Mouse (Mus musculus): ENCODE results near the gene Mmab. TPM values are rescaled to one million over a fixed set of nuclear protein-coding genes. Genes with fewer than 3 reads are reported as not detected.

Mmab gene
- polyA plus RNA-seq, 1 experiment, result 2.9 TPM

DNA sequence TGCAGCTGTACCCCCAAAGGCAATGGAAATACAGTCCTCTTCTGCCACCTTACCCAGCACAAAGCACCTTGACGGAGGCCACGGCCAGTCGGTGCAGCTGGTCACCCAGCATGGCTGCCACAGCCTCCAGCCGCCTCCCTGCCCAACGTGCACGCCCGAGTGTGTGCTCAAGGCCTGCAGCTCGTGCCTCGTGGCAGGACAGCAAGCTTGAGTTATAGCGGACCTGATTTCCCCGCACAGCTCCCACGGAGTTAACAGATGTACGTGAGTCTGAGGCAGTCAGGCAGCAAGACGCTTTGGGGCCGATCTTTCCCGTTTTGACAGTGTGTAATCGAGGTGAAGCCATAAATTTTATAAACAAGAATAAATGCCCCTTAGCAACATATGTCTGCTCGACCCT lies 15.2 kb downstream of the Mmab start:
- Histone ChIP-seq H3K36me3 (ENCODE audit: control insufficient read depth, insufficient read depth, low read length) (no peaks in the 10 kb centered on the region), H3K4me3 (ENCODE audit: control insufficient read depth, low read depth, low read length) (no peak overlapping the region), H3K4me1 (ENCODE audit: control insufficient read depth, insufficient read depth, low read length) (no peaks in the 10 kb centered on the region), H3K27me3 (ENCODE audit: control insufficient read depth, insufficient read depth, low read length) (no peaks in the 10 kb centered on the region), H3K27ac (ENCODE audit: control insufficient read depth, insufficient read depth, low read depth, low read length) (no peak overlapping the region)
- TF ChIP-seq POLR2A (IDR thresholded peaks at IDR 0.05; ENCODE audit: control insufficient read depth, low read depth, low read length), result no peak

DNA sequence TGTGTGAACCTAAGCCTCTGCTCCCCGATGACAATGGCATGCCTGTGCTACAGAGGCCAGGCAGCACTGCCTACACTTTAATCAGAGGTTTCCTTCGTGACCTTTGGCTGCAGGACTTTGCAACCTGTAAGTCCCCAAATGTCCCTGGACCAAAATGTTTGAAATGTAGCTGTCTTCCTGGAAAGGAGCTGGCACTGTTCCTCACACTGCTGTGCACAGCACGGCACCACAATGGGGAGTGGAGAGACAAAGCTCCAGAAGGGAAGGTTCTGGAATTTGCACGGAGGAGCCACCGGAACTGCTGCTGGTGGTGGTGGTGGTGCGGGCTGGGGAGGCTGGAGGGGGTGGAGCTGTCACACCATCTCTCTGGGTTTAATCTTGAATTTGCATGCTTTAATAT lies 17.1 kb downstream of the Mmab start:
- Histone ChIP-seq H3K4me3 (ENCODE audit: control insufficient read depth, low read depth, low read length) (no peak overlapping the region), H3K4me1 (ENCODE audit: control insufficient read depth, insufficient read depth, low read length) (no peaks in the 10 kb centered on the region), H3K27ac (ENCODE audit: control insufficient read depth, insufficient read depth, low read depth, low read length) (no peak overlapping the region), H3K36me3 (ENCODE audit: control insufficient read depth, insufficient read depth, low read length) (no peaks in the 10 kb centered on the region), H3K27me3 (ENCODE audit: control insufficient read depth, insufficient read depth, low read length) (no peaks in the 10 kb centered on the region)
- TF ChIP-seq CTCF (IDR thresholded peaks at IDR 0.05; ENCODE audit: control insufficient read depth, insufficient read depth, insufficient replicate concordance, low read depth, low read length), result no peak
- no peak for TF ChIP-seq POLR2A (IDR thresholded peaks at IDR 0.05; ENCODE audit: control insufficient read depth, low read depth, low read length)

DNA sequence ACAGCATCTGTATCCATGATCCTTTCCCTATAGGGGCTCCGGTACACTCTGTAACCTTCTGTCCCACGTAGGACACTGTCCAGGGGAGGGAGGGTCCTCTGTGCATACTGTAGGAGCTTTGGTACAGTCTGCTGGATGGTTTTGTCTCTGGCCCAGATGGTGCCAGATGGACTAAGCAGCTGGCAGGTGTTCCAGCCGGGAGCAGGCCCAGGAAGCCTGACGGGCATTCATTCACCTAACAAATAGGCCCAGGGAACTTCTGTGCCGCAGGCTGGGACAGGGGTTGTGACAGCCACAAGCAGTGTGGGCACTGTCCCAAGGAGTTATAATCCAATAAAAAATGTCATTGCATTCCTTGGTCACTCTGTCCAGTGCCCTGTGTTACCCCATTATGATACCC lies 19.9 kb downstream of the Mmab start:
- TF ChIP-seq POLR2A (IDR thresholded peaks at IDR 0.05; ENCODE audit: control insufficient read depth, low read depth, low read length) (no peak), CTCF (IDR thresholded peaks at IDR 0.05; ENCODE audit: control insufficient read depth, insufficient read depth, insufficient replicate concordance, low read depth, low read length) (no peak)
- no peak overlapping the region for H3K27ac ChIP-seq (ENCODE audit: control insufficient read depth, insufficient read depth, low read depth, low read length)
- H3K4me3 ChIP-seq (ENCODE audit: control insufficient read depth, low read depth, low read length), result no peak overlapping the region
- H3K4me1 ChIP-seq (ENCODE audit: control insufficient read depth, insufficient read depth, low read length), result no peaks in the 10 kb centered on the region
- H3K36me3 ChIP-seq (ENCODE audit: control insufficient read depth, insufficient read depth, low read length), result no peaks in the 10 kb centered on the region
- no peaks in the 10 kb centered on the region for H3K27me3 ChIP-seq (ENCODE audit: control insufficient read depth, insufficient read depth, low read length)

DNA sequence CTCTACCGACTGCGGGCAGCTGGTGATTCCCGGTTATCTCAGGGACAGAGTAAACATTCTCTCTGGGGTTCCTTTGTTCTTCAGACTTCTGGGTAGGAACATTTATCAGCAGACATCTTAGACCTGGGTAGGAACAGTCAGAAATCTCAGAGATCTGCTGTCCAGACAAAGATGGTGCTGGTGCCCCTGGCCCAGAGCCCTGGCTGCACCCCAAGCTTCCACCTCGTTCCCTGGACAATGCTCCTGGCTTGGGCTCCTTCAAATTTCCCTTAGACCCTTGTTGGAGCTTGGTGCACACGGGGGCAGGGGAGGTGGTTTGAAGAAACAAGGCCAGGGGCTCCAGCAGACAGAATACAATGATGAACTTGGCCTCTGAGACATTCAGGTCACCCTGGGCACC lies 21.3 kb downstream of the Mmab start:
- no peak overlapping the region for H3K4me3 ChIP-seq (ENCODE audit: control insufficient read depth, low read depth, low read length)
- TF ChIP-seq POLR2A (IDR thresholded peaks at IDR 0.05; ENCODE audit: control insufficient read depth, low read depth, low read length) (no peak), CTCF (IDR thresholded peaks at IDR 0.05; ENCODE audit: control insufficient read depth, insufficient read depth, insufficient replicate concordance, low read depth, low read length) (no peak)
- H3K4me1 ChIP-seq (ENCODE audit: control insufficient read depth, insufficient read depth, low read length), result no peaks in the 10 kb centered on the region
- H3K27me3 ChIP-seq (ENCODE audit: control insufficient read depth, insufficient read depth, low read length), result no peaks in the 10 kb centered on the region
- H3K27ac ChIP-seq (ENCODE audit: control insufficient read depth, insufficient read depth, low read depth, low read length), result no peak overlapping the region
- H3K36me3 ChIP-seq (ENCODE audit: control insufficient read depth, insufficient read depth, low read length), result no peaks in the 10 kb centered on the region

DNA sequence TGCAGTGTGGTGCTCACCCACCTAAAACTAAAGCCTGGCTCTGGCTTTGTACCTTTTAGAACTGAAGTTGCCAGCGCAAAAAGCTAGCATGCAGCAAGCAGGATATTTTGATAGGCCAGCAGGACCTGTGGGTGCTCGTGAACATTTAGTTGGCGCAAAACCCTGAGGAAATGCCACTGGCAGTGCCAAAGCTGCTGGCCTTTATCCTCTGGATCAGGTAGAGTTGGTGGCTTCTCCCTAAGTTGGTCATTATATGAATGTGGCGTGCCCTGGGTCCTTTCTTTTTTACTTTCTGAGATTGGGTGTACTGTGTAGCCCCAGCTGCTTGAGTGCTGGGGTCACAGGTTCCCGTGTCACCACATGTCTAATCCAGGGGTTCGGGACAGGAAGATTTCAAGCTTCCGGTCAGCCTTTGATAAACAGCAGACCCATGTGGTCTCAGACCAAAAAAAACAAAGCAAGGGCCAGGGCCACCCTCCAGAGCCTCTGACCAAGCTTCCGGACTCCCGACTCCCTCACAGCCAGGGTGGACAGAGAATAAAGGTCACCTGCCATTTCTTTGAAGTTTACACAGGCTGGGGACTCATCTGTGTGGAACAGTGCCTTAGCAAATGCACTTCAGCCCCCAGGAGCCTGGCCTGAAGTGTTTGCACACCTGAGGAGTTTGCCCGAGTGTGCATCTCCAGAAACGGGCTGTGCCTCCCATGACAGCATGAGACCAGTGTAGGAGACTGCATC lies 22.1 kb downstream of the Mmab start:
- Histone ChIP-seq H3K4me1 (ENCODE audit: control insufficient read depth, insufficient read depth, low read length) (no peaks in the 10 kb centered on the region), H3K27ac (ENCODE audit: control insufficient read depth, insufficient read depth, low read depth, low read length) (no peak overlapping the region), H3K4me3 (ENCODE audit: control insufficient read depth, low read depth, low read length) (no peak overlapping the region), H3K27me3 (ENCODE audit: control insufficient read depth, insufficient read depth, low read length) (no peaks in the 10 kb centered on the region), H3K36me3 (ENCODE audit: control insufficient read depth, insufficient read depth, low read length) (no peaks in the 10 kb centered on the region)
- TF ChIP-seq CTCF (IDR thresholded peaks at IDR 0.05; ENCODE audit: control insufficient read depth, insufficient read depth, insufficient replicate concordance, low read depth, low read length) (no peak), POLR2A (IDR thresholded peaks at IDR 0.05; ENCODE audit: control insufficient read depth, low read depth, low read length) (no peak)

DNA sequence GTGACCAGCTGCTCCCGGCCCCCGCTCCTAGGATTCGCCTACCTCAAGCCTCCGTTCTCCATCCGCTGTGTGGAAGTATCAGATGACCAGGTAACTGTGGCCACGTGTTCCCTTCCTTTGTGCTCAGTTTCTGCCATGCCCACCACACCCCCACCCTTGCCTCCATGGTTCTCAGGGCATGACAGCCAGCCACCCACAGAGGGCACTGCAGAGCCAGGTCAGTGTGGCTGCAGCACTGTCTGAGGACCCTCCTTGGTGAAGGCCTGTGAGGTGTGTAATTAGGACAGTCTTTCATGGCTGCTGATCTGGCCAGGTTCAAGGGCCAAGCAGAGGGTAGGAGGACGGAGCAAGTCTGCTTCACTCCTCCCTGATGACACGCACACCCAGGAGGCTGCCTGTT lies 25.3 kb downstream of the Mmab start:
- no peaks in the 10 kb centered on the region for H3K27me3 ChIP-seq (ENCODE audit: control insufficient read depth, insufficient read depth, low read length)
- H3K36me3 ChIP-seq (ENCODE audit: control insufficient read depth, insufficient read depth, low read length), result no peaks in the 10 kb centered on the region; the same call in 1 of the 2 replicates
- TF ChIP-seq CTCF (IDR thresholded peaks at IDR 0.05; ENCODE audit: control insufficient read depth, insufficient read depth, insufficient replicate concordance, low read depth, low read length), result peak; percentile 36; the same call in 1 of the 2 replicates
- TF ChIP-seq POLR2A (IDR thresholded peaks at IDR 0.05; ENCODE audit: control insufficient read depth, low read depth, low read length), result no peak
- no peaks in the 10 kb centered on the region for H3K4me1 ChIP-seq (ENCODE audit: control insufficient read depth, insufficient read depth, low read length)
- H3K27ac ChIP-seq (ENCODE audit: control insufficient read depth, insufficient read depth, low read depth, low read length), result no peak overlapping the region
- no peak overlapping the region for H3K4me3 ChIP-seq (ENCODE audit: control insufficient read depth, low read depth, low read length)

DNA sequence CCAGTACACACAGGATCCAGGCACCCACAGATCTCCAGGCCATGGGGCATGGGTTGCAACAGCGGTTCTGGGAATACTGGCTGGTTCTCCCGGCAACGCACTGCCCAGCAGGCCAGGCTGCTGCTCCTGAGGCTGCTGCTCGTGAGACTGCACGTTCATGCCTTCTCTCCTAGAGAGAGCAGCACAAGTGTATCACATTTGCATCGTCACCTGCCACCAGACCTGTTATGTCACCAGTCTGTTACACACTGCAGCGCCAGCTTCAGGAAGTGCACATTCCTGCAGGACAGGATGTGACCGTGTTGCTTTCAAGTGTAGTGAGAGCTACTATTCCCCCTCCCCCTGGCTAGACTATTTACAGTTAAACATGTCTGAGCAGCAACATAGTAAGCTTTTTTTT lies 27.0 kb downstream of the Mmab start:
- Histone ChIP-seq H3K36me3 (ENCODE audit: control insufficient read depth, insufficient read depth, low read length) (no peaks in the 10 kb centered on the region; the same call in 1 of the 2 replicates), H3K4me1 (ENCODE audit: control insufficient read depth, insufficient read depth, low read length) (no peaks in the 10 kb centered on the region), H3K4me3 (ENCODE audit: control insufficient read depth, low read depth, low read length) (no peak overlapping the region), H3K27ac (ENCODE audit: control insufficient read depth, insufficient read depth, low read depth, low read length) (no peak overlapping the region), H3K27me3 (ENCODE audit: control insufficient read depth, insufficient read depth, low read length) (no peaks in the 10 kb centered on the region)
- TF ChIP-seq CTCF (IDR thresholded peaks at IDR 0.05; ENCODE audit: control insufficient read depth, insufficient read depth, insufficient replicate concordance, low read depth, low read length) (no peak), POLR2A (IDR thresholded peaks at IDR 0.05; ENCODE audit: control insufficient read depth, low read depth, low read length) (no peak)
